Mouse (Mus musculus) retina, postnatal 1 day (tissue): ENCODE measurements at regions not wholly inside any gene's neighbourhood (a gene's known extent, or its start where the extent isn't known, plus 50 kb on each side); places are given as distances from the start of the nearest gene placed in this dataset.
A peak's percentile ranks its signal among the peaks of the same experiment; 100 is the strongest.

Experiments used
- DNase-seq: peaks from one replicate; pipeline ENCODE4 v3.0.0-alpha.2; 2012

GRCm38 (mm10) chr4:69197577-69197976 lies 243.4 kb upstream of the Brinp1 start:
- no peak for DNase-seq

GRCm38 (mm10) chr4:69196094-69196493 lies 241.9 kb upstream of the Brinp1 start:
- DNase-seq, result peak; percentile 6

- peak; percentile 89 for DNase-seq
Observed at GRCm38 (mm10) chr4:69195645-69196044, 241.4 kb upstream of the Brinp1 start.
